Mouse (Mus musculus): ENCODE measurements around the gene Gss. TPM values are rescaled to one million over a fixed set of nuclear protein-coding genes. Genes with fewer than 3 reads are reported as not detected.

Gene Gss
- total and polyA plus RNA-seq, 3 experiments: 13.0 to 14.0 (median 14.0) TPM

GRCm38 (mm10) chr2:155630590-155631416 lies 38.2 kb upstream of the Gss start:
- 54% methylated on average over 43 of the region's 43 CpGs for WGBS
- Histone ChIP-seq H3K27ac (no peak overlapping the region), H3K4me3 (no peak overlapping the region), H3K36me3 (ENCODE audit: control insufficient read depth, insufficient read depth, low read length) (peaks cover 2% of the 10 kb centered on the region; the same call in 1 of the 2 replicates), H3K27me3 (ENCODE audit: control insufficient read depth, insufficient read depth, low read length) (no peaks in the 10 kb centered on the region), H3K9ac (ENCODE audit: low read depth, low read length) (no peak overlapping the region), H3K4me1 (ENCODE audit: control insufficient read depth, insufficient read depth, low read length) (no peaks in the 10 kb centered on the region; the same call in 1 of the 2 replicates), H3K79me2 (replicated peaks; ENCODE audit: control insufficient read depth, insufficient read depth, low read length) (no peaks in the 10 kb centered on the region)
- no peak for DNase-seq
- TF ChIP-seq POLR2A (IDR thresholded peaks at IDR 0.05; ENCODE audit: insufficient read depth, low read depth, low read length) (no peak), EP300 (IDR thresholded peaks at IDR 0.05; ENCODE audit: insufficient read depth, low read depth, low read length) (no peak)
- intact Hi-C loops (cut with DNase I): no loop called here

- Histone ChIP-seq H3K36me3 (ENCODE audit: control insufficient read depth, insufficient read depth, low read length) (peaks cover 2% of the 10 kb centered on the region; the same call in 1 of the 2 replicates), H3K27ac (no peak overlapping the region), H3K79me2 (replicated peaks; ENCODE audit: control insufficient read depth, insufficient read depth, low read length) (no peaks in the 10 kb centered on the region), H3K4me3 (no peak overlapping the region), H3K9ac (ENCODE audit: low read depth, low read length) (no peak overlapping the region), H3K4me1 (ENCODE audit: control insufficient read depth, insufficient read depth, low read length) (no peaks in the 10 kb centered on the region; the same call in 1 of the 2 replicates), H3K27me3 (ENCODE audit: control insufficient read depth, insufficient read depth, low read length) (no peaks in the 10 kb centered on the region)
- no peak for DNase-seq
- intact Hi-C loops (cut with DNase I): no loop called here
- TF ChIP-seq POLR2A (IDR thresholded peaks at IDR 0.05; ENCODE audit: insufficient read depth, low read depth, low read length): no peak
- TF ChIP-seq CTCF (IDR thresholded peaks at IDR 0.05): no peak
- no peak for TF ChIP-seq EP300 (IDR thresholded peaks at IDR 0.05; ENCODE audit: insufficient read depth, low read depth, low read length)
- WGBS: 79% methylated on average over 20 of the region's 20 CpGs
Observed at GRCm38 (mm10) chr2:155630153-155630552, 37.5 kb upstream of the Gss start.

GRCm38 (mm10) chr2:155629231-155629661 lies 36.6 kb upstream of the Gss start:
- Histone ChIP-seq H3K4me3 (no peak overlapping the region), H3K27ac (no peak overlapping the region), H3K36me3 (ENCODE audit: control insufficient read depth, insufficient read depth, low read length) (no peaks in the 10 kb centered on the region), H3K4me1 (ENCODE audit: control insufficient read depth, insufficient read depth, low read length) (no peaks in the 10 kb centered on the region; the same call in 1 of the 2 replicates), H3K9ac (ENCODE audit: low read depth, low read length) (peak overlapping the region; percentile 3; the same call in 1 of the 2 replicates), H3K27me3 (ENCODE audit: control insufficient read depth, insufficient read depth, low read length) (no peaks in the 10 kb centered on the region), H3K79me2 (replicated peaks; ENCODE audit: control insufficient read depth, insufficient read depth, low read length) (no peaks in the 10 kb centered on the region)
- 23% methylated on average over 35 of the region's 35 CpGs for WGBS
- DNase-seq: peak in 1 of 2 experiments; percentile 38
- intact Hi-C loops (cut with DNase I): no loop called here
- TF ChIP-seq POLR2A (IDR thresholded peaks at IDR 0.05; ENCODE audit: insufficient read depth, low read depth, low read length) (no peak), CTCF (IDR thresholded peaks at IDR 0.05) (no peak), EP300 (IDR thresholded peaks at IDR 0.05; ENCODE audit: insufficient read depth, low read depth, low read length) (no peak)

GRCm38 (mm10) chr2:155628519-155628918 lies 35.9 kb upstream of the Gss start:
- intact Hi-C loops (cut with DNase I): no loop called here
- no peaks in the 10 kb centered on the region for H3K27me3 ChIP-seq (ENCODE audit: control insufficient read depth, insufficient read depth, low read length)

GRCm38 (mm10) chr2:155628112-155628511 lies 35.5 kb upstream of the Gss start:
- Histone ChIP-seq H3K27me3 (ENCODE audit: control insufficient read depth, insufficient read depth, low read length) (no peaks in the 10 kb centered on the region), H3K9ac (ENCODE audit: low read depth, low read length) (no peak overlapping the region), H3K79me2 (replicated peaks; ENCODE audit: control insufficient read depth, insufficient read depth, low read length) (no peaks in the 10 kb centered on the region), H3K36me3 (ENCODE audit: control insufficient read depth, insufficient read depth, low read length) (no peaks in the 10 kb centered on the region), H3K4me1 (ENCODE audit: control insufficient read depth, insufficient read depth, low read length) (no peaks in the 10 kb centered on the region; the same call in 1 of the 2 replicates), H3K27ac (no peak overlapping the region), H3K4me3 (no peak overlapping the region)
- DNase-seq: no peak
- intact Hi-C loops (cut with DNase I): no loop called here
- 86% methylated on average over 9 of the region's 9 CpGs for WGBS
- TF ChIP-seq EP300 (IDR thresholded peaks at IDR 0.05; ENCODE audit: insufficient read depth, low read depth, low read length): no peak
- TF ChIP-seq CTCF (IDR thresholded peaks at IDR 0.05): no peak
- no peak for TF ChIP-seq POLR2A (IDR thresholded peaks at IDR 0.05; ENCODE audit: insufficient read depth, low read depth, low read length)

More at GRCm38 (mm10) chr2:155628519-155628918, 35.9 kb upstream of the Gss start:
- no peaks in the 10 kb centered on the region for H3K79me2 ChIP-seq (replicated peaks; ENCODE audit: control insufficient read depth, insufficient read depth, low read length)
- H3K36me3 ChIP-seq (ENCODE audit: control insufficient read depth, insufficient read depth, low read length): no peaks in the 10 kb centered on the region
- peak in 1 of 2 experiments; percentile 35 for DNase-seq
- TF ChIP-seq POLR2A (IDR thresholded peaks at IDR 0.05; ENCODE audit: insufficient read depth, low read depth, low read length) (no peak), CTCF (IDR thresholded peaks at IDR 0.05) (no peak), EP300 (IDR thresholded peaks at IDR 0.05; ENCODE audit: insufficient read depth, low read depth, low read length) (no peak)
- H3K4me1 ChIP-seq (ENCODE audit: control insufficient read depth, insufficient read depth, low read length): no peaks in the 10 kb centered on the region; the same call in 1 of the 2 replicates
- no peak overlapping the region for H3K27ac ChIP-seq
- no peak overlapping the region for H3K9ac ChIP-seq (ENCODE audit: low read depth, low read length)
- WGBS: 72% methylated on average over 13 of the region's 13 CpGs
- no peak overlapping the region for H3K4me3 ChIP-seq
